ENCODE assay signal across 9 mouse cellular contexts in the genomic region with DNA sequence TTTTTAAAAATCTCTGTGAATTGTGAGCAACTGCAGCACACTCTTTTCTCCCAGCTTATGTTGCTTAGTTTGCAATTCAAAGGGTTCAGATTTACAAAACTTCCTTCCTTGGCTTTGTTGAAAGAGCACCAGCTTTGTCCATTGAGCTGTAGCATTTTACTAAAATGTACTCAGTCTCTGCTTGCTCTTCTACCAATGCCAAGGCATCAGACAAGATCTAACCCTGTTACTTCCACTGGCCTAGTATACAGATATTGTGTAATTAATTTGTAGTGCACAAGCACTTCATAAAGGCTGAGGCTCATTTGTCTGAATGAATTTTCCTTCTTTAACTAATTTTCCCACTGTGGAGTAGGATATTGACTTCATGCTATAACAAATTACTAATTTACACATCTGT.
A peak's percentile ranks its signal among the peaks of the same experiment; 100 is the strongest.
DNase-seq lines count a peak whose midpoint lies in the region; ATAC-seq and TF ChIP-seq lines count a peak whose summit lies in the region.
"Had no signal": no experiment of that assay in that cellular context is flagged by ENCODE, and none has a peak within 500 bp of the region (broad histone marks: within the 10 kb centered on the region; RNA-seq: fewer than 3 reads in every experiment).

No protein-coding gene starts in this region.

- no peak for TF ChIP-seq CTCF in forebrain, postnatal 0 days (IDR thresholded peaks at IDR 0.05; ENCODE audit: low read depth)

- H3K27ac ChIP-seq in forebrain, embryonic 15.5 days (replicated peaks): peak overlapping the region; percentile 20; the same call in 1 of the 2 replicates
- no peak overlapping the region for H3K27ac ChIP-seq in forebrain, embryonic 13.5 days
- H3K27ac ChIP-seq in forebrain, postnatal 0 days (ENCODE audit: low read depth, low read length): peak overlapping the region; percentile 29; the same call in 1 of the 2 replicates
- no peak overlapping the region for H3K27ac ChIP-seq in forebrain, embryonic 14.5 days (ENCODE audit: low read depth, low read length)
- H3K27ac ChIP-seq: embryonic facial prominence, embryonic 10.5 days; embryonic facial prominence, embryonic 12.5 days had no signal

- no peak overlapping the region for H3K4me2 ChIP-seq in forebrain, embryonic 15.5 days (replicated peaks)
- H3K4me2 ChIP-seq in forebrain, embryonic 13.5 days: no peak overlapping the region
- no peak overlapping the region for H3K4me2 ChIP-seq in forebrain, postnatal 0 days (ENCODE audit: low read depth)
- no peak overlapping the region for H3K4me2 ChIP-seq in forebrain, embryonic 14.5 days (ENCODE audit: low read length)
- H3K4me2 ChIP-seq: embryonic facial prominence, embryonic 12.5 days had no signal

- H3K36me3 ChIP-seq in forebrain, embryonic 15.5 days: no peaks in the 10 kb centered on the region
- H3K36me3 ChIP-seq in forebrain, embryonic 13.5 days (ENCODE audit: poor library complexity, severe bottlenecking): no peaks in the 10 kb centered on the region
- no peaks in the 10 kb centered on the region for H3K36me3 ChIP-seq in forebrain, postnatal 0 days (ENCODE audit: insufficient read depth)
- H3K36me3 ChIP-seq in forebrain, embryonic 14.5 days (ENCODE audit: control insufficient read depth, insufficient read depth, low read length): no peaks in the 10 kb centered on the region
- H3K36me3 ChIP-seq: embryonic facial prominence, embryonic 10.5 days; embryonic facial prominence, embryonic 12.5 days had no signal

- no peaks in the 10 kb centered on the region for H3K9me3 ChIP-seq in forebrain, embryonic 15.5 days
- no peaks in the 10 kb centered on the region for H3K9me3 ChIP-seq in forebrain, embryonic 13.5 days (replicated peaks)
- no peaks in the 10 kb centered on the region for H3K9me3 ChIP-seq in forebrain, postnatal 0 days (ENCODE audit: low read length)
- H3K9me3 ChIP-seq in forebrain, embryonic 14.5 days (replicated peaks; ENCODE audit: control insufficient read depth, low read length): no peaks in the 10 kb centered on the region
- H3K9me3 ChIP-seq: embryonic facial prominence, embryonic 10.5 days; embryonic facial prominence, embryonic 12.5 days had no signal

- no peak overlapping the region for H3K9ac ChIP-seq in forebrain, embryonic 15.5 days (replicated peaks)
- H3K9ac ChIP-seq in forebrain, embryonic 13.5 days: no peak overlapping the region
- no peak overlapping the region for H3K9ac ChIP-seq in forebrain, postnatal 0 days
- no peak overlapping the region for H3K9ac ChIP-seq in forebrain, embryonic 14.5 days (ENCODE audit: low read length)
- H3K9ac ChIP-seq: embryonic facial prominence, embryonic 12.5 days had no signal

- ATAC-seq in forebrain, embryonic 15.5 days (replicated peaks): peak; percentile 63
- no peak for ATAC-seq in forebrain, embryonic 13.5 days
- peak; percentile 16; the same call in 1 of the 2 replicates for ATAC-seq in forebrain, postnatal 0 days
- no peak for ATAC-seq in forebrain, embryonic 14.5 days
- no peak for ATAC-seq in megakaryocyte progenitor cell, adult 5-6 weeks (replicated peaks; ENCODE audit: poor library complexity)

- no peaks in the 10 kb centered on the region for H3K4me1 ChIP-seq in forebrain, embryonic 15.5 days
- no peaks in the 10 kb centered on the region for H3K4me1 ChIP-seq in forebrain, embryonic 13.5 days
- H3K4me1 ChIP-seq in forebrain, postnatal 0 days (ENCODE audit: insufficient read depth): no peaks in the 10 kb centered on the region
- H3K4me1 ChIP-seq in forebrain, embryonic 14.5 days (ENCODE audit: control insufficient read depth, insufficient read depth, low read length): no peaks in the 10 kb centered on the region
- H3K4me1 ChIP-seq: embryonic facial prominence, embryonic 10.5 days; embryonic facial prominence, embryonic 12.5 days had no signal

- no peak overlapping the region for H3K4me3 ChIP-seq in forebrain, embryonic 15.5 days
- H3K4me3 ChIP-seq in forebrain, embryonic 13.5 days: no peak overlapping the region
- H3K4me3 ChIP-seq in forebrain, postnatal 0 days (ENCODE audit: low read depth, low read length): no peak overlapping the region
- no peak overlapping the region for H3K4me3 ChIP-seq in forebrain, embryonic 14.5 days (ENCODE audit: low read depth, low read length)
- H3K4me3 ChIP-seq: embryonic facial prominence, embryonic 10.5 days; embryonic facial prominence, embryonic 12.5 days had no signal

- no peaks in the 10 kb centered on the region for H3K27me3 ChIP-seq in forebrain, embryonic 15.5 days
- H3K27me3 ChIP-seq in forebrain, embryonic 13.5 days: no peaks in the 10 kb centered on the region
- H3K27me3 ChIP-seq in forebrain, postnatal 0 days (ENCODE audit: insufficient read depth, low read length): no peaks in the 10 kb centered on the region
- no peaks in the 10 kb centered on the region for H3K27me3 ChIP-seq in forebrain, embryonic 14.5 days (replicated peaks; ENCODE audit: control insufficient read depth, insufficient read depth, low read length)
- H3K27me3 ChIP-seq: embryonic facial prominence, embryonic 12.5 days had no signal

- no peak for DNase-seq in forebrain, postnatal 0 days
- DNase-seq in forebrain, embryonic 14.5 days (ENCODE audit: low spot score): no peak
- DNase-seq: adrenal gland, adult 2 months; adrenal gland, postnatal 10 days had no signal

Comparison
In these comparisons a context has a peak if more than half of its experiments do, and no peak if none do; other contexts are left out.
1. ATAC-seq: peak in forebrain, embryonic 15.5 days (single experiment) and forebrain, postnatal 0 days (single experiment); none in forebrain, embryonic 13.5 days (single experiment), forebrain, embryonic 14.5 days (single experiment) and megakaryocyte progenitor cell, adult 5-6 weeks (single experiment).
2. H3K27ac ChIP-seq: peak in forebrain, embryonic 15.5 days (single experiment) and forebrain, postnatal 0 days (single experiment); none in forebrain, embryonic 13.5 days (single experiment) and forebrain, embryonic 14.5 days (single experiment).